Mouse (Mus musculus): ENCODE data around the gene Aak1. TPM values are rescaled to one million over a fixed set of nuclear protein-coding genes. Genes with fewer than 3 reads are reported as not detected.

The Aak1 gene
- polyA plus RNA-seq, 1 experiment from 2014 or later, result 13.8 TPM

GRCm38 (mm10) chr6:86820690-86821089, 28.6 kb upstream of the Aak1 start:
- Histone ChIP-seq H3K27ac (no peak overlapping the region), H3K4me3 (replicated peaks) (no peak overlapping the region), H3K9ac (no peak overlapping the region), H3K4me1 (peaks cover 11% of the 10 kb centered on the region), H3K4me2 (no peak overlapping the region), H3K9me3 (no peaks in the 10 kb centered on the region), H3K27me3 (replicated peaks) (no peaks in the 10 kb centered on the region), H3K36me3 (no peaks in the 10 kb centered on the region)
- no peak for ATAC-seq (ENCODE audit: insufficient read depth, low FRiP score, low read depth)
- WGBS, result 57% methylated on average over 7 of the region's 7 CpGs

- H3K27me3 ChIP-seq (replicated peaks), result no peaks in the 10 kb centered on the region
- peak; percentile 57; the same call in 1 of the 2 replicates for ATAC-seq (ENCODE audit: insufficient read depth, low FRiP score, low read depth)
- H3K27ac ChIP-seq, result no peak overlapping the region
- H3K4me3 ChIP-seq (replicated peaks), result peak overlapping the region; percentile 18; the same call in 1 of the 2 replicates
- H3K4me1 ChIP-seq, result peaks cover 11% of the 10 kb centered on the region
- H3K9ac ChIP-seq, result no peak overlapping the region
- 4% methylated on average over 19 of the region's 19 CpGs for WGBS
- H3K4me2 ChIP-seq, result peak overlapping the region; percentile 49
- no peaks in the 10 kb centered on the region for H3K36me3 ChIP-seq
- no peaks in the 10 kb centered on the region for H3K9me3 ChIP-seq
Measured at GRCm38 (mm10) chr6:86822285-86823050, 26.8 kb upstream of the Aak1 start.

- 24% methylated on average over 9 of the region's 9 CpGs for WGBS
- peak overlapping the region; percentile 49 for H3K4me2 ChIP-seq
- no peak overlapping the region for H3K9ac ChIP-seq
- H3K36me3 ChIP-seq, result no peaks in the 10 kb centered on the region
- no peaks in the 10 kb centered on the region for H3K27me3 ChIP-seq (replicated peaks)
- no peak overlapping the region for H3K4me3 ChIP-seq (replicated peaks)
- no peak overlapping the region for H3K27ac ChIP-seq
- H3K4me1 ChIP-seq, result peaks cover 11% of the 10 kb centered on the region
- H3K9me3 ChIP-seq, result no peaks in the 10 kb centered on the region
- no peak for ATAC-seq (ENCODE audit: insufficient read depth, low FRiP score, low read depth)
Measured at GRCm38 (mm10) chr6:86823051-86823431, 26.3 kb upstream of the Aak1 start.

GRCm38 (mm10) chr6:86823824-86824223, 25.5 kb upstream of the Aak1 start:
- no peak for ATAC-seq (ENCODE audit: insufficient read depth, low FRiP score, low read depth)
- H3K9me3 ChIP-seq, result no peaks in the 10 kb centered on the region
- no peak overlapping the region for H3K9ac ChIP-seq
- no peak overlapping the region for H3K4me3 ChIP-seq (replicated peaks)
- no peak overlapping the region for H3K27ac ChIP-seq
- no peaks in the 10 kb centered on the region for H3K27me3 ChIP-seq (replicated peaks)
- 36% methylated on average over 10 of the region's 10 CpGs for WGBS
- H3K4me1 ChIP-seq, result peaks cover 11% of the 10 kb centered on the region
- no peak overlapping the region for H3K4me2 ChIP-seq
- H3K36me3 ChIP-seq, result no peaks in the 10 kb centered on the region

- 87% methylated on average over 7 of the region's 7 CpGs for WGBS
- Histone ChIP-seq H3K4me3 (replicated peaks) (no peak overlapping the region), H3K27ac (no peak overlapping the region), H3K27me3 (replicated peaks) (no peaks in the 10 kb centered on the region), H3K9me3 (no peaks in the 10 kb centered on the region), H3K4me2 (no peak overlapping the region), H3K36me3 (no peaks in the 10 kb centered on the region), H3K4me1 (peaks cover 11% of the 10 kb centered on the region), H3K9ac (no peak overlapping the region)
- no peak for ATAC-seq (ENCODE audit: insufficient read depth, low FRiP score, low read depth)
Measured at GRCm38 (mm10) chr6:86824401-86824800, 24.9 kb upstream of the Aak1 start.

- Histone ChIP-seq H3K4me2 (no peak overlapping the region), H3K36me3 (no peaks in the 10 kb centered on the region), H3K9ac (no peak overlapping the region), H3K9me3 (no peaks in the 10 kb centered on the region), H3K4me3 (replicated peaks) (no peak overlapping the region), H3K27ac (no peak overlapping the region), H3K27me3 (replicated peaks) (no peaks in the 10 kb centered on the region), H3K4me1 (peaks cover 7% of the 10 kb centered on the region)
- WGBS, result 84% methylated on average over 2 of the region's 2 CpGs
- ATAC-seq (ENCODE audit: insufficient read depth, low FRiP score, low read depth), result no peak
Measured at GRCm38 (mm10) chr6:86827432-86827831, 21.9 kb upstream of the Aak1 start.

- Histone ChIP-seq H3K27me3 (replicated peaks) (no peaks in the 10 kb centered on the region), H3K27ac (no peak overlapping the region), H3K36me3 (no peaks in the 10 kb centered on the region), H3K9ac (no peak overlapping the region), H3K4me1 (0 out of 2 replicates have a peak, but pooled peaks cover 4% of the 10 kb centered on the region), H3K9me3 (no peaks in the 10 kb centered on the region), H3K4me2 (no peak overlapping the region), H3K4me3 (replicated peaks) (no peak overlapping the region)
- no peak for ATAC-seq (ENCODE audit: insufficient read depth, low FRiP score, low read depth)
- WGBS, result 73% methylated on average over 6 of the region's 6 CpGs
Measured at GRCm38 (mm10) chr6:86829768-86830167, 19.5 kb upstream of the Aak1 start.

- 39% methylated on average over 10 of the region's 10 CpGs for WGBS
- H3K36me3 ChIP-seq, result no peaks in the 10 kb centered on the region
Measured at GRCm38 (mm10) chr6:86830738-86831500, 18.4 kb upstream of the Aak1 start.

GRCm38 (mm10) chr6:86832802-86833502, 16.4 kb upstream of the Aak1 start:
- ATAC-seq (ENCODE audit: insufficient read depth, low FRiP score, low read depth), result peak; percentile 31; the same call in 1 of the 2 replicates
- H3K4me1 ChIP-seq, result 0 out of 2 replicates have a peak, but pooled peaks cover 4% of the 10 kb centered on the region
- peak overlapping the region; percentile 40; the same call in 1 of the 2 replicates for H3K27ac ChIP-seq
- H3K4me3 ChIP-seq (replicated peaks), result no peak overlapping the region
- H3K9me3 ChIP-seq, result no peaks in the 10 kb centered on the region
- H3K4me2 ChIP-seq, result no peak overlapping the region
- no peaks in the 10 kb centered on the region for H3K27me3 ChIP-seq (replicated peaks)
- H3K9ac ChIP-seq, result no peak overlapping the region
- no peaks in the 10 kb centered on the region for H3K36me3 ChIP-seq
- WGBS, result 65% methylated on average over 13 of the region's 13 CpGs

More at GRCm38 (mm10) chr6:86830738-86831500, 18.4 kb upstream of the Aak1 start:
- peak overlapping the region; percentile 81 for H3K27ac ChIP-seq
- H3K9ac ChIP-seq, result no peak overlapping the region
- H3K4me3 ChIP-seq (replicated peaks), result no peak overlapping the region
- H3K9me3 ChIP-seq, result no peaks in the 10 kb centered on the region
- 0 out of 2 replicates have a peak, but pooled peaks cover 4% of the 10 kb centered on the region for H3K4me1 ChIP-seq
- no peak overlapping the region for H3K4me2 ChIP-seq
- ATAC-seq (ENCODE audit: insufficient read depth, low FRiP score, low read depth), result 0 out of 2 replicates have a peak, but pooled peaks have one; percentile 27
- H3K27me3 ChIP-seq (replicated peaks), result no peaks in the 10 kb centered on the region

GRCm38 (mm10) chr6:86839089-86839488, 10.2 kb upstream of the Aak1 start:
- H3K4me1 ChIP-seq, result no peaks in the 10 kb centered on the region

GRCm38 (mm10) chr6:86841949-86842348, 7.4 kb upstream of the Aak1 start:
- Histone ChIP-seq H3K27ac (no peak overlapping the region), H3K4me1 (no peaks in the 10 kb centered on the region), H3K36me3 (no peaks in the 10 kb centered on the region), H3K27me3 (replicated peaks) (no peaks in the 10 kb centered on the region), H3K4me2 (no peak overlapping the region), H3K4me3 (replicated peaks) (no peak overlapping the region), H3K9ac (no peak overlapping the region), H3K9me3 (no peaks in the 10 kb centered on the region)
- whole genome bisulfite sequencing, result 55% methylated on average over 3 of the region's 3 CpGs
- no peak for ATAC-seq (ENCODE audit: insufficient read depth, low FRiP score, low read depth)

More at GRCm38 (mm10) chr6:86839089-86839488, 10.2 kb upstream of the Aak1 start:
- no peak overlapping the region for H3K4me2 ChIP-seq
- no peak overlapping the region for H3K27ac ChIP-seq
- no peaks in the 10 kb centered on the region for H3K36me3 ChIP-seq
- WGBS, result 57% methylated on average over 2 of the region's 2 CpGs
- no peaks in the 10 kb centered on the region for H3K9me3 ChIP-seq
- no peak overlapping the region for H3K9ac ChIP-seq
- ATAC-seq (ENCODE audit: insufficient read depth, low FRiP score, low read depth), result no peak
- no peak overlapping the region for H3K4me3 ChIP-seq (replicated peaks)
- no peaks in the 10 kb centered on the region for H3K27me3 ChIP-seq (replicated peaks)
